Mouse (Mus musculus): ENCODE results near the gene Mpzl1.

GRCm38 (mm10) chr1:165612714-165613113 lies 21.6 kb downstream of the Mpzl1 start:
- TF ChIP-seq POLR2A (IDR thresholded peaks at IDR 0.05; ENCODE audit: extremely low read depth, insufficient read depth, low read length) (no peak), CTCF (IDR thresholded peaks at IDR 0.05; ENCODE audit: extremely low read depth, insufficient read depth, low read length) (no peak)
